Mouse (Mus musculus): ENCODE results near the gene Gab1.

Gab1 gene

GRCm38 (mm10) chr8:80814087-80814791 is 66.1 kb downstream of the Gab1 start:
- no peak for DNase-seq (ENCODE audit: extremely low read depth, insufficient read length, low spot score)

DNA sequence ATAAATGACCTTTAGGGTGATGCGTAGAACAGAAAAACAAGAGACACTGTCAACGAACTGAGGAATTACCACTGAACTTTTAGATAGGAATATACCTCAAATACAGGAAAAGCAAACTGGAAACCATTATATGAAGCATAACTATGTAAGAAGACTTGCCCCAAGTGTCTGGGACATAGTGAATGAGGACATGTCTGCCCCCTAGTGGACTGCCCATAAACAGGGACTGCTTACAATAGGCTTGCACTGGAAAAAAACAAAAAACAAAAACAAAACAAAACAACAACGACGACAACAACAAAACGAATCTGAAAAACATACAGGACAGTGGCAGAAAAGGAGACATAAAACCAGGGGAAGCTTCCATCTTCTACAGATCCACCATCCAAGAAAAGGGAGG is 66.9 kb downstream of the Gab1 start:
- no peak for DNase-seq (ENCODE audit: extremely low read depth, insufficient read length, low spot score)

DNA sequence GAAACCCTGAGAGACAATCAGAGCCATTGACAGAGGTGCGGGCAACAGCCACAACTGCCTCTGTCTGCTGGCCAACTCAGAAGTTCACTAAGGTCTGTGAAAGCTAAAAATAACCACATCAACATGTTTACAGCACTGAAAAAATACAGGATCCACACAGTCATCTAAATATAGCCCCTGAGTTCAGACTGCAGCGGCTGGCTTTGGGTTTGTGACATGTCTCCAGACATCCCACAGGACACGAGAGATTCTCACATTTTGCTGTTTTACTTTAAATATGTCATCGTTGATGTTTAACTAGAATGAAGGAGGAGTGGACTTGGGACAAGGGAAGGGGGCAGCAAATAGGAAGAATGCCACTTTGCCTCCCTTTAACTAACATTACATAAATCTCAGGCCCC is 68.7 kb downstream of the Gab1 start:
- DNase-seq (ENCODE audit: extremely low read depth, insufficient read length, low spot score), result no peak

GRCm38 (mm10) chr8:80810916-80811315 is 69.4 kb downstream of the Gab1 start:
- no peak for DNase-seq (ENCODE audit: extremely low read depth, insufficient read length, low spot score)

- DNase-seq (ENCODE audit: extremely low read depth, insufficient read length, low spot score), result no peak
Observed at GRCm38 (mm10) chr8:80810442-80810841, 69.9 kb downstream of the Gab1 start.

DNA sequence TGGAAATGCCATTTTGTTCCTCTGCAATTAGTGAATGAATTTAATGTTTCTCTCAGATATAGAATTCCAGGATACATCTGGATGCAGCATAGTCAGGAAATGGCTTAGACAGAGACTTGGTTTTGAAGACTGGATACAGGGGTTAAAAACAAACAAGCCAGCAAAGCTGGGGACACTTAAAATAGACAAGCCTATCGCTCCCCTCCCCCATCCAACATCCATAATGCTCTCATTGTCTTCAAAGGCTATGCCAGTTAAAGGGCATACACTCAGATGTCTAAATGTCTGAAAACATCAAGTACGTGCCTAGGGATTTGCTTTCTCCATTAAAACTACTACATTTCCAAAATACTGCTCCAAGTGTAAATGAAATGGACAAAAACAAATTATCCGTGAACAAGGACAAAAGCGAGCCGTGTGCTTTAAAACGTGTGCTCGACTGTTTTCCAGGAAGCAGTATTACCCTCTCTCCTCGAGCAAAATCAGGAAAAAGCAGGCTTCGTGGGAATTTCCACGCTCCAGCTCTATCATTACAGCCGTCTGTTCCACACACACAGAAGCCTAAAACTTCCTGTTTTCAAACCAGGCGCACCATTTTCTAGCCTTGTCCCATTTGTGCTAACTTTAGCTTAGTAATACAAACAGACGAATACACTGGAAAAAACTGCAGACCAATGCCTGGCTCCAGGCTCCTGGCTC is 72.4 kb downstream of the Gab1 start:
- no peak for DNase-seq (ENCODE audit: extremely low read depth, insufficient read length, low spot score)

GRCm38 (mm10) chr8:80804066-80804619 is 76.2 kb downstream of the Gab1 start:
- no peak for DNase-seq (ENCODE audit: extremely low read depth, insufficient read length, low spot score)

GRCm38 (mm10) chr8:80798778-80799177 is 81.5 kb downstream of the Gab1 start:
- no peak for DNase-seq (ENCODE audit: extremely low read depth, insufficient read length, low spot score)

GRCm38 (mm10) chr8:80798198-80798777 is 82.0 kb downstream of the Gab1 start:
- no peak for DNase-seq (ENCODE audit: extremely low read depth, insufficient read length, low spot score)

DNA sequence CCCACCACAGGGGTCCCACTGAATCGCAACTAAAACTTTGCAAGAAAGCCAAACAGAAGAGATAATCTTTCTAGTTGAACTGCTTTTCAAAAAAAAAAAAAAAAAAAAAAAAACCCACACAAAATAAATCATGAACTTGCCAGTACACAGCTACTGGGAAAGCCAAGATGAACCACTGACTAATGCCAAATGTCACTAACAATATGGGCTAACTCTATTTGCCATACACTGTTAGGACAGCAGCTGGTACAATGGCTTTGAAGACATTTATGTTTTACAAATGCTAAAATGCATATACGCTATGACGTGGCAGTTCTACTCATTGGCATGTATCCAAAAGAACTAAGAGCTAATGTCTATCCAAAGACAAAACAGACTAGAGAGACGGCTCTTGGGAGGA is 84.2 kb downstream of the Gab1 start:
- no peak for DNase-seq (ENCODE audit: extremely low read depth, insufficient read length, low spot score)

GRCm38 (mm10) chr8:80794585-80795509 is 85.5 kb downstream of the Gab1 start:
- no peak for DNase-seq (ENCODE audit: extremely low read depth, insufficient read length, low spot score)

- DNase-seq (ENCODE audit: extremely low read depth, insufficient read length, low spot score), result no peak
Observed at GRCm38 (mm10) chr8:80793791-80794515, 86.4 kb downstream of the Gab1 start.

GRCm38 (mm10) chr8:80792214-80792613 is 88.1 kb downstream of the Gab1 start:
- DNase-seq (ENCODE audit: extremely low read depth, insufficient read length, low spot score), result no peak

DNA sequence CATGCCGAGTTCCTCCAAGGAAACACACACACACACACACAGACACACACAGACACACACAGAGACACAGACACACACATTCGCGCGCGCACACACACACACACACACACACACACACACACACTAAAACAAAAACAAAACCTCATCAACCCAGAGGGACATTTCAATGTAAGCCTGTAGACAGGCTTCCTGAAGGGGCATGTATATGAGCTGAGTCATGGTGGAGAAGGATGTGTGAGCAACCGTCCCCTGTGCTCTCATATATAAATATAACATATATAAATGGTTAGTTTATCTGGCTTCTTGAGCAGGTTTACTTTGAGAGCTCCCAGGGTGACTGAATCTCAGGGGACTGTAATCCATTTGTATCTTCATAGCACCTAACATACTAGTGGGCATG is 91.0 kb downstream of the Gab1 start:
- DNase-seq (ENCODE audit: extremely low read depth, insufficient read length, low spot score), result no peak

DNA sequence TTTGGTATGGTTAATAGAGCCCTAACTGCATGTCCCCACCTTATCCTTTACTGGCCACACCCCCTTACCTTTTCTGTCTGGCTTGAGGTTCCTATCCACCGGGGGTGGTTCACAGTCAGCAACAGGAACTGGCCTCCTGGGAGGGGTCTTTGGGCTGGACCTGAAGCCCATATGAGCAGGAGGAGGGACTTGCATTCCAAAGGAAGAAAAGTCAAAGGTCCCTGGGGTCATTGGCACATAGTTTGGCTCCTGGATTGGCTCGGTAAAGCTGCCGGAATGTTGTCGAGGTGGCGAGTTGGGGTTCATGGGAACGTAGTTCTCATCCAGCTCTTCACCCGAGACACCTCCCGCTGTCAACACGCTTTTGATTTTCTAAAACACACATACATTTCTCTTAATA is 95.8 kb downstream of the Gab1 start:
- DNase-seq (ENCODE audit: extremely low read depth, insufficient read length, low spot score), result no peak

DNA sequence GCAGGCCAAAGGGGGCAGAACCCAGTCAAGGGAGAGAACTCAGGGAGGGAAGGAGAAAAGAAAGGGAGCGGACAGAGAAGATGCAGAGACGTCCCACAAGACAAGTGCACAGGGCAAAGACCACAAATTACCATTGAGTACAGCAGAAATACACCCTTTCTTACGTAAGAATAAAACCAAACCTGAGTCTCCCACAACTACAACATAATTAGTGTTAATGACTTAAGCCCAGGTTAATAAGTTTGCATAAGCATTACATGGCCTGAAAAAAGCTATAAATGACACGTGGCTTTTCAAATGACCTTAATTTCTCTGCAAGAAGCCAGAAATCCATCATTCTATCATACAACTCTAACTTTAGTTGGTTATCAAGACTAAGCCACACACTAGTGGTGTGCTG is 97.0 kb downstream of the Gab1 start:
- DNase-seq (ENCODE audit: extremely low read depth, insufficient read length, low spot score), result no peak

DNA sequence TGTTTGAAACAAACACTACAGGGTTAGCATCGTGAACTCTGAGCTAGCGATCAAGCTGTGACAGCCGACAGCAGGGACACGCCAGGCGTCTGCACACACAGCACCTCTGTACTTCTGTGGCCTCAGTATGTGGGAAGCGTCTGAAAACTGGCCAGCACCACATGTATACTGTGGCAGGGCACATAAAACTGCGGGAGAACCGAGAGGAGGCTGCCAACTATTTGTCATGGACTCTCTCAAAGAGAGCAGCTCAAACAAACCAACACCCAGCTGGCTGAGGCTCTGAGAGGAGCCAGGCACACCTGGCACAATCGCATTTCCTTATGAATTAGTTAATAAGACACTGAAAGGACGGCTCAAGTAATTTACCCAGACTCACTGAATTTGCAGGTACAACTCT is 99.0 kb downstream of the Gab1 start:
- no peak for DNase-seq (ENCODE audit: extremely low read depth, insufficient read length, low spot score)

- DNase-seq (ENCODE audit: extremely low read depth, insufficient read length, low spot score), result no peak
Observed at GRCm38 (mm10) chr8:80780271-80780670, 100.0 kb downstream of the Gab1 start.

DNA sequence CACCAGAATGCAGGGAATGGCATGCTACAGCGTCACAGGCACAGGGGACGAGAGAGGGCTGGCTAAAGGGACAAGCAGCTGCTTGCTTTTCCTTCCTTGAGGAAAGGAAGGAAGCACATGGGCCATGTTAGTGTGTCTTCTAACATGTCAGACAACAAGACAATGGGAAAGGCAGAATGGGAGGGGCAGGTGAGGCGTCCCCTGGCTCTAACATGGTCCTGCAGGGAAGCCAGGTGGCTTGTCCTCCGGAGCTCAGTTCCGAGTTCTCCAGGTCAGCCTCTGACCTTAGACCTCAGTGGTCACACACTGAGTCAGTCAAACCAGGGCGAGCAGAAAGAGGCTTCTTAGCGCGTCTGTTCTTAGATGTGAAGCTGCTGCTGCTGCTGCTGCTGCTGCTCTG is 103.9 kb downstream of the Gab1 start:
- DNase-seq (ENCODE audit: extremely low read depth, insufficient read length, low spot score), result no peak
